Mouse (Mus musculus): Measurements from ENCODE around the gene Mpst.
A peak's percentile ranks its signal among the peaks of the same experiment; 100 is the strongest.

Mpst gene

GRCm38 (mm10) chr15:78403896-78404295 lies 2.3 kb upstream of the Mpst start:
- DNase-seq (ENCODE audit: low read depth, low spot score): no peak

GRCm38 (mm10) chr15:78405098-78405497 lies 1.1 kb upstream of the Mpst start:
- no peak for DNase-seq (ENCODE audit: low read depth, low spot score)

- DNase-seq (ENCODE audit: low read depth, low spot score): peak; percentile 81
Measured at GRCm38 (mm10) chr15:78405517-78406211, 552 bp upstream of the Mpst start, which contains the start of gene Tst. TSS of gene Tst (minus strand) at chr15:78405907.

- no peak for DNase-seq (ENCODE audit: low read depth, low spot score)
Measured at GRCm38 (mm10) chr15:78409570-78410052, 3.4 kb downstream of the Mpst start.

GRCm38 (mm10) chr15:78413083-78413718 lies 7.0 kb downstream of the Mpst start:
- DNase-seq (ENCODE audit: low read depth, low spot score): no peak

GRCm38 (mm10) chr15:78413719-78414117 lies 7.5 kb downstream of the Mpst start:
- no peak for DNase-seq (ENCODE audit: low read depth, low spot score)

GRCm38 (mm10) chr15:78414157-78414556 lies 7.9 kb downstream of the Mpst start:
- no peak for DNase-seq (ENCODE audit: low read depth, low spot score)

GRCm38 (mm10) chr15:78416937-78417336 lies 10.7 kb downstream of the Mpst start:
- no peak for DNase-seq (ENCODE audit: low read depth, low spot score)

- no peak for DNase-seq (ENCODE audit: low read depth, low spot score)
Measured at GRCm38 (mm10) chr15:78420395-78420794, 14.2 kb downstream of the Mpst start.

GRCm38 (mm10) chr15:78422046-78422956 lies 16.1 kb downstream of the Mpst start:
- DNase-seq (ENCODE audit: low read depth, low spot score): peak; percentile 86

GRCm38 (mm10) chr15:78424507-78424906 lies 18.3 kb downstream of the Mpst start:
- DNase-seq (ENCODE audit: low read depth, low spot score): no peak

- DNase-seq (ENCODE audit: low read depth, low spot score): no peak
Measured at GRCm38 (mm10) chr15:78425230-78425629, 19.0 kb downstream of the Mpst start.

- DNase-seq (ENCODE audit: low read depth, low spot score): no peak
Measured at GRCm38 (mm10) chr15:78428391-78429138, 22.3 kb downstream of the Mpst start, which contains the start of gene Kctd17. TSS of gene Kctd17 (plus strand) at chr15:78428564.

GRCm38 (mm10) chr15:78429139-78429459 lies 22.9 kb downstream of the Mpst start:
- no peak for DNase-seq (ENCODE audit: low read depth, low spot score)

GRCm38 (mm10) chr15:78429871-78430622 lies 23.8 kb downstream of the Mpst start:
- no peak for DNase-seq (ENCODE audit: low read depth, low spot score)

- DNase-seq (ENCODE audit: low read depth, low spot score): no peak
Measured at GRCm38 (mm10) chr15:78430874-78431273, 24.7 kb downstream of the Mpst start.

GRCm38 (mm10) chr15:78431541-78432121 lies 25.4 kb downstream of the Mpst start:
- DNase-seq (ENCODE audit: low read depth, low spot score): no peak

- peak; percentile 44 for DNase-seq (ENCODE audit: low read depth, low spot score)
Measured at GRCm38 (mm10) chr15:78434896-78435520, 28.8 kb downstream of the Mpst start.

GRCm38 (mm10) chr15:78435681-78436080 lies 29.5 kb downstream of the Mpst start:
- DNase-seq (ENCODE audit: low read depth, low spot score): no peak

Measured in A20 (cell line).